Mouse (Mus musculus): ENCODE results near the gene Trim63. TPM values are rescaled to one million over a fixed set of nuclear protein-coding genes. Genes with fewer than 3 reads are reported as not detected.
A peak's percentile ranks its signal among the peaks of the same experiment; 100 is the strongest.

Gene Trim63
- polyA plus RNA-seq, 1 experiment, result 0.04 TPM

GRCm38 (mm10) chr4:134362586-134362985, 47.7 kb downstream of the Trim63 start:
- no peak for DNase-seq (ENCODE audit: low spot score)

- no peak for DNase-seq (ENCODE audit: low spot score)
Measured at GRCm38 (mm10) chr4:134365280-134365679, 50.4 kb downstream of the Trim63 start.

GRCm38 (mm10) chr4:134370649-134371221, 55.8 kb downstream of the Trim63 start:
- DNase-seq (ENCODE audit: low spot score), result no peak

- no peak for DNase-seq (ENCODE audit: low spot score)
Measured at GRCm38 (mm10) chr4:134371316-134371855, 56.5 kb downstream of the Trim63 start.

- peak; percentile 69 for DNase-seq (ENCODE audit: low spot score)
Measured at GRCm38 (mm10) chr4:134372294-134372747, 57.4 kb downstream of the Trim63 start.

- DNase-seq (ENCODE audit: low spot score), result no peak
Measured at GRCm38 (mm10) chr4:134373295-134373694, 58.4 kb downstream of the Trim63 start.

- DNase-seq (ENCODE audit: low spot score), result no peak
Measured at GRCm38 (mm10) chr4:134374306-134374705, 59.4 kb downstream of the Trim63 start.

- DNase-seq (ENCODE audit: low spot score), result no peak
Measured at GRCm38 (mm10) chr4:134378089-134378615, 63.2 kb downstream of the Trim63 start.

Other genes with a start within 250 kb of the Trim63 start
- 31.3 and 32.6 TPM in 2 replicates for gene Cd52, start 220.0 kb upstream of the Trim63 start, polyA plus RNA-seq (2012; rRNA removed)
- 4.1 and 4.2 TPM in 2 replicates for gene Ubxn11, start 212.6 kb upstream of the Trim63 start, polyA plus RNA-seq (2012; rRNA removed)
- gene Sh3bgrl3, start 186.3 kb upstream of the Trim63 start, polyA plus RNA-seq (2012; rRNA removed), result 337 and 349 TPM in 2 replicates
- gene Cep85, start 128.0 kb upstream of the Trim63 start, polyA plus RNA-seq (2012; rRNA removed), result 22.9 and 23.6 TPM in 2 replicates
- not detected in 2 replicates for gene Gm7534, start 112.1 kb upstream of the Trim63 start, polyA plus RNA-seq (2012; rRNA removed)
- gene Catsper4, start 87.7 kb upstream of the Trim63 start, polyA plus RNA-seq (2012; rRNA removed), result 0.50 and 1.0 TPM in 2 replicates
- 11.5 and 13.1 TPM in 2 replicates for gene Cnksr1, start 76.7 kb upstream of the Trim63 start, polyA plus RNA-seq (2012; rRNA removed)
- gene E130218I03Rik, start 71.5 kb upstream of the Trim63 start, polyA plus RNA-seq (2012; rRNA removed), result not detected in 2 replicates
- 8.9 and 11.0 TPM in 2 replicates for gene Zfp593, start 69.5 kb upstream of the Trim63 start, polyA plus RNA-seq (2012; rRNA removed)
- not detected in 2 replicates for gene Gm30191, start 68.2 kb upstream of the Trim63 start, polyA plus RNA-seq (2012; rRNA removed)
- gene Grrp1, start 61.0 kb upstream of the Trim63 start, polyA plus RNA-seq (2012; rRNA removed), result 13.7 TPM in 2 replicates
- 5.8 and 7.5 TPM in 2 replicates for gene Pdik1l, start 27.2 kb upstream of the Trim63 start, polyA plus RNA-seq (2012; rRNA removed)
- gene Slc30a2, start 28.1 kb downstream of the Trim63 start, polyA plus RNA-seq (2012; rRNA removed), result 0.06 and 0.08 TPM in 2 replicates
- gene Extl1, start 68.7 kb downstream of the Trim63 start, polyA plus RNA-seq (2012; rRNA removed), result 9.8 and 10.9 TPM in 2 replicates
- 37.9 and 39.9 TPM in 2 replicates for gene Pafah2, start 81.2 kb downstream of the Trim63 start, polyA plus RNA-seq (2012; rRNA removed)
- gene Stmn1, start 153.2 kb downstream of the Trim63 start, polyA plus RNA-seq (2012; rRNA removed), result 67.0 and 104 TPM in 2 replicates
- 40.0 and 42.7 TPM in 2 replicates for gene Paqr7, start 181.6 kb downstream of the Trim63 start, polyA plus RNA-seq (2012; rRNA removed)
- 0.44 and 0.72 TPM in 2 replicates for gene Aunip, start 195.9 kb downstream of the Trim63 start, polyA plus RNA-seq (2012; rRNA removed)
- 153 and 165 TPM in 2 replicates for gene Mtfr1l, start 220.3 kb downstream of the Trim63 start, polyA plus RNA-seq (2012; rRNA removed)
- gene Selenon, start 237.0 kb downstream of the Trim63 start, polyA plus RNA-seq (2012; rRNA removed), result 25.8 and 33.1 TPM in 2 replicates